Mouse (Mus musculus) heart, postnatal 4 days (tissue): ENCODE results near the gene Srpk1. TPM values are rescaled to one million over a fixed set of nuclear protein-coding genes. Genes with fewer than 3 reads are reported as not detected.
"Not testable (repeated sequence)": the region's sequence is repeated elsewhere in the genome, so short reads cannot be mapped to it uniquely, and the experiment has no call there.

Experiments used
- DNase-seq: peaks from one replicate; pipeline ENCODE4 v3.0.0; 2021
- total RNA-seq, 2 experiments: library from RNA; stranded (reverse); gene quantifications; 2 replicates each; pipeline ENCODE4 v1.2.3; 2021

The Srpk1 gene
- total RNA-seq, 2 experiments from 2014 or later, result 54.3 to 55.2 TPM

- DNase-seq, result no peak
Measured at GRCm38 (mm10) chr17:28612603-28613002, 9.9 kb downstream of the Srpk1 start.

- no peak for DNase-seq
Measured at GRCm38 (mm10) chr17:28609543-28609942, 13.0 kb downstream of the Srpk1 start.

GRCm38 (mm10) chr17:28601557-28602250 lies 20.8 kb downstream of the Srpk1 start:
- DNase-seq, result no peak

- no peak for DNase-seq
Measured at GRCm38 (mm10) chr17:28600780-28601179, 21.7 kb downstream of the Srpk1 start.

DNA sequence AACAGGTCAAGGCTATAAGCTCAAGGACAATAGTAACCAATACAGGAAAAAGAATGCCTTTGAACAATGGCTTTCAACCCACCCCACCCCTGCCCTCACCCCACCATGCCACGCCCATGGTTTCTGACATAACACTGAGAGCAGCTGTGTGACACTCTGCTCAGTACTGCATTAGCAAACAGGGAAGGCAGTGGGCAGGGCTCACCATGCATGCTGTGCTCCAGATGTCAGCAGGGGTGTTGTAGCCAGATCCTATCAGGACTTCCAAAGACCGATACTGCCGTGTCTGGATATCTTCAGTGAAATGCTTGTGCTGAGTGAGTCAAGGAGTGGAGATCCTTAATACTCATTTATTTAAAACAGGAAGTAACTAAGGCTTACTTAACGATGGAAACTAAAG lies 28.5 kb downstream of the Srpk1 start:
- DNase-seq, result no peak

DNA sequence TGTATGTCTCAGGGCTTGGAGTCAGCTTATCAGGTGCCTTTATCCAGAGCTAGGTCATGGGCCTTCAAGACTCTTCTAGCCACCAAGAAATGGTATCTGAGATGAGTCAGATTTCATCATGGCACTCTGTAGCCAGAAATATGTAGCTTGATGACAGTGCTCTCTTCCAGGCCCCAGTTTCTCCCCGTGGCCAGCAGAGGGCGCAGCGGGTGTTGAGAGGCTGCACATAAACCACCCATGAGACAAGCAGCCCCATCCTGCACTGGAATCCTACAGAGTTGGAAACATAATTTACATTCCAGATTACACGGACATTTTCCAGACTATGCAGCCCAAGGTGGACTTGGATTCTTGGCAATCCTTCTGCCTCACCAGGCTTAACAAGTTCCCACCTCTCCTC lies 29.5 kb downstream of the Srpk1 start:
- peak; percentile 84 for DNase-seq

- peak; percentile 75 for DNase-seq
Measured at GRCm38 (mm10) chr17:28591476-28591875, 31.0 kb downstream of the Srpk1 start.

DNA sequence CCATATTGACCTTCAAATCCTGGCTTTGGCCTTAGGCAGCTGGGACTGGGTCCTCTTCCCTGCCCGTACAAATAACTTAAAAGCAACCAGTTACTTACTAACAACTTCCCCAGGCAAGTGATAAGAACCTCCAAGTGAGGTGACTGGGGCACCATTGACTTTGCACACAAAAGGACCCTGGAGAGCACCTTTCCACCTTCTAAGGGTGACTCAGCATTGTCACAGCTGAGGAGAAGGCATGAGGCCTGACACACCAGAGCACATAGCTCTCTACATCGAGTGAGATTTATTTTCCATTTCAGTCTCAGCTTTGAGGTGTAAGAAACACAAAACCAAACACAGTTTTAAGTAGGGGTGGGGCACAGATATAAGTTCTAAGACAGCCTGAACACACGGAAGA lies 31.9 kb downstream of the Srpk1 start:
- DNase-seq, result no peak

DNA sequence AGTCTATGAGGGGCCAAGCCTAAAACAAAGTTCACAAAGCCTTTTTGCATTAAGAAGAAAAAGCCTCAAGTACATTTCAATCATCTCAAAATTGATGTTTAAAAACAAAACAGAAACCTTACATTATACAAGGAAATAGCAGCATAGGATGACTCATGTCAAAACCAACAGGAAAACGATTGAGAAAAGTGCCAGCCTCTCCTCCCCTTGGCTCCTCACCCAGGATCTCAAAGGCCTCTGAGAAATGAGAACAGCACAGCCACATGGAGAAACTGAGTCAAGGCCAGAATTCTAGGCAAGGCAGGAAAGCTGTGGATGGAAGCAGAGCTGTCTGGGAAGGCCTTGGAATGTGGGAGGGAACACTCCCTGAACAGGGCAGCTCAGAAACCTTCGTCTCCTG lies 33.9 kb downstream of the Srpk1 start:
- no peak for DNase-seq

DNA sequence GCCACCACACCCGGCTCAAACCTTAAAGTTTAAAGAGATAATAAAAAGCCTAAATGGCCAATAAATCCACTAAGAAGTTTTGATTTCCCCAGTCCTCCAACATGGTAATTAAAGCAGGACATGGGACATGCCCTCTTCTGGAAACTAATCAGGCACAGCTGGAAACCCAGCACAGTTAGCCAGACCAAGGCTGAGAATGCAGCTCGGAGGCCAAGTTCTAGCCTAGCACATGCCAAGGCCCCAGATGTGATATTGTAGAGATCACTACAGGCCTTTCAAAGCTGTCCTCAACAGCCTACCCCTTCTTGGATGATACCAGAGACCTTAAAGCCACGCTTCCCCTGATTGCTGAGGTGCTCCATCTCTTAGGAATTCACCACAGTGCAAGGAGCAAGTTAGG lies 36.0 kb downstream of the Srpk1 start:
- no peak for DNase-seq

GRCm38 (mm10) chr17:28581056-28581455 lies 41.5 kb downstream of the Srpk1 start:
- DNase-seq, result no peak

DNA sequence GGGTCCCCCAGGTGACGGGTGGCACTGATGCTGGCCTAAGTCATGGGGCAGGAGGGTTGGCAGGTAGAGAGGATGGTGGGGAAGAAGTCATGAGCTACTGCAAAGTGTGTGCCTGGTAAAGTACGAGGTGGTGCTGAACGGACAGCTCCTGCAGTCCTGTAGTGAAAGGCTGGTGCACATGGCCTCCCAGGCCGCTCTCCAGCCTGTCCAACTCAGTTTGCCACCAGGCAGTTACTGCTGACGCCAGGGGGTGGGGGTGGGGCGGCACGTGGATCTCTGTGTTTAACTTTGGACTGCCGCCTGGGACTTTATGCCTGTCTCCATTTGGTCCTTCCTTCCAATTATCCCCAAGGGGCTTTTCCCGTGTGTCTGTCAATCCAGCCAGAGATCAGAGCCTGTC lies 42.1 kb downstream of the Srpk1 start:
- DNase-seq, result peak; percentile 84

- peak; percentile 69 for DNase-seq
Measured at GRCm38 (mm10) chr17:28575244-28576125, 47.0 kb downstream of the Srpk1 start, which contains the start of gene Lhfpl5. Lhfpl5 (plus strand) TSS chr17:28575641.

- no peak for DNase-seq
Measured at GRCm38 (mm10) chr17:28572941-28573340, 49.6 kb downstream of the Srpk1 start.

GRCm38 (mm10) chr17:28572521-28572920 lies 50.0 kb downstream of the Srpk1 start:
- DNase-seq, result no peak

DNA sequence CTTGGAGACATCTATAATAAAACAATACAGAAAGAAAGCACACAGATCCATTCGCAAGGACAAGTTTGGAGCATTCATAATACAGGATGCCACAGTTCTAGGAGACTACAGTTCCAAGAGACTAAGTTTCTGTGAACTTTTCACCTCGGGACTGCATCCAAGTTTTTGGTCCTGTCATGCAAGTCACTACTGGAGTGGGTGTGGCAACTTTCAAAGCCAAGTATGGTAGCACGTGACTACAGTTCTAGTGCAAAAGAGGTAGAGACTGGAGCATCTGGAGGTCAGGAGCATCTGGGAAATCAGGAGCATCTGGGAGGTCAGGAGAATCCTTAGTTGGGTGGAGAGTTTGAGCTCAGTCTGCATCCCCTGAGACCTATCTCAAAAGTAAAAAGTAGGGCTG lies 50.6 kb downstream of the Srpk1 start:
- no peak for DNase-seq

- DNase-seq, result no peak
Measured at GRCm38 (mm10) chr17:28567541-28567940, 55.0 kb downstream of the Srpk1 start.

GRCm38 (mm10) chr17:28565181-28565580 lies 57.3 kb downstream of the Srpk1 start:
- no peak for DNase-seq

DNA sequence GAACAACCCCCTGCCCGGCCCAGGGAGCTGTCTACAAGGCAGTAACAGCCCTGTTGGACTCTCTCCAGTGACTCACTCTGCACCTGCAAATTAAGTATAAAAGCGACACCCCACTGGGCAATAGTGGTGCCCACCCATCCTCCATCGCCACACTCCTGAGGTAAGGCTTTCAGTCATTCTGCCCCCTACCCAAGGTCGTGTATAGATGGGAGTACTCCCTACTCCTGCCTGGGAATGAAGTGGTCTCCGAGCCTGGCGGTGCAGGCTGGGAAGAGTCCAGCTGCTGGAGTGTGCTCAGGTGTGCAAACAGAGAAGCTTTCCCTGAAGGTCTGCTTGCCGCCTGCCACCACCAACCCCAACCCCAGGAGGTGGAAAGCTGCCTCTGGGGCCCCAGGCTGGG lies 60.9 kb downstream of the Srpk1 start:
- no peak for DNase-seq

- no peak for DNase-seq
Measured at GRCm38 (mm10) chr17:28560598-28560997, 61.9 kb downstream of the Srpk1 start, which contains the start of gene Clps. Clps (minus strand) TSS chr17:28560766.

- DNase-seq, result no peak
Measured at GRCm38 (mm10) chr17:28557772-28558171, 64.7 kb downstream of the Srpk1 start.

DNA sequence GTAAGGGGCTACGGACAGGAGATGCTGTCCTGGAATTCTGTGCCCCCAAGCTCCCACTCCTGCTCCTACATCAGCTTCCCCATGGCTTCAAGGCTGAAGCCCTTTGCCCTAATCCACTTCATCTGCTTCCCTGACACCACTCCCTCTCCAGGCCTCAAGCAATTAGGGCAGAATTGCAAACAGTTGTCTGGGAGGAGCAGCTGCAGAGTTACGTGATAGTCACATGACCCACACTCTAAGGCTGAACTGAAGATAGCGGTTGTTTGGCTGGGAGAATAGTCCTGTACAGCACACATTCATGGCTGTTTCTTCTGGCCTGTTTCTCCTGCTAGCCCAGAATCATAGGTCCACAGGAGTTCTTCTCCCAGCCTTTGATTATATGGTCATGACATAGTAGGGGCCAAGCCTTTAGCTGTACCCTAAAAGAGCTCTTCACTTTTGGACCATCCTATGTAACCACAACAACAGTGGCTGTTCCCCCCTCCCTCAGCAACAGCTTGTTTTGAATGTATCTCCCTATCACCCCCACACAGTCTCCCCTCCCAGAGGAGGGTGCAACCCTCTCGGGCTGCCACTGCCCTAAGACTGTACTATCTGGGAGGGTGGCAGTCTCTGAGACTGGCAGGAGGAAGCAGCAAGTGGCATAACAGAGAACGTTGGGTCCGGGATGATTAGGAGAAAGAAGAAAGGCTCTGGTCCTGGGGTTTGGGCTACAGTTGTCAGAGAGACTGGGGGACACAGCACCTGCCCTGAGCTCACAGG lies 65.7 kb downstream of the Srpk1 start:
- DNase-seq, result no peak

- DNase-seq, result not testable (repeated sequence)
Measured at GRCm38 (mm10) chr17:28554021-28554420, 68.5 kb downstream of the Srpk1 start.
